Mouse (Mus musculus): Measurements from ENCODE around the gene Chordc1. TPM values are rescaled to one million over a fixed set of nuclear protein-coding genes. Genes with fewer than 3 reads are reported as not detected.

Gene Chordc1
- 92.7 TPM for total RNA-seq (2023)

DNA sequence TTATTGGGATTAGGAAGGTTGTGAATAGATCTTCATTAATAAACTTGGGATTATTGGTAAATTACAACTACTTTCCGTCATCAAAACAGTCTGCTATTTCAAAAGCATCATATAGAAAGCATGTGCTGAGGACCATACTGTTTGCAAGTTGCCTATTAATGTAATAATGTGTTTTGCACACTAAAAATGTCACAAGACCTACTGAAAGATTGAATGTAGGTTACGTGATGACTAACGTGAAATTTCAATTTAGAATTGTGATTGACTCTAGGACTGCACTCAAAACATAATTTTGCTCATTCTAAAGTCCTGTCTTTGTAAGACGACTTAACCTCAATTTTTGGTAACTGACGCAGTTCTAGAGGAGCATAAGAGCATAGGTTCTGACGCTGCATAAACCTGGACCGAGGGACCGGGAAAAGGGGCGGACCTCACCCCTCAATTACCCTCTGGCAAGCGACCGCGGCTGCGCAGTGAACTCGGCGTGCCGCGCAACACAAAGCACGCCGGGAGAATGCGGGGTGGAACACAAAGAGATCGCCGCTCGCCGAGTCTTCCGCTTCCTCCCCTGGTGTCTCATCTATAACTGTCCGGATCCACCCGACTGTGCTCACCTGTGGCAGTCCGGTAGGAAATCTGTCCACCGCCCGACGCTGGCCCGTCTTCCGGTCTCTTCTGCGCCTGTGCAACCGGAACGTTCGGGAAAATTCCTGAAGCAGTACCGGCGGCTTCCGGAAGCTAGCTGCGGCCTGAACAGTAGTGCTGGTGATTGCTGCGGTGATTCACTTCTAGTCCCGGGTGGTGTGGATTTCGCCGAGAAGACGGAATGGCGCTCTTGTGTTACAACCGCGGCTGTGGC, at the start of gene Chordc1:
Gene Chordc1, plus strand, starts transcription at position 555 of the 859 bp plus-strand sequence.

Other genes with a start within 250 kb of the Chordc1 start
- gene Naalad2, start 110.9 kb downstream of the Chordc1 start, total RNA-seq (2023), result not detected
- gene Ubtfl1, start 112.3 kb downstream of the Chordc1 start, total RNA-seq (2023), result not detected
- not detected for gene Mbd3l2, start 138.5 kb downstream of the Chordc1 start, total RNA-seq (2023)
- gene Zfp558, start 186.1 kb downstream of the Chordc1 start, total RNA-seq (2023), result 2.2 TPM
- gene Mbd3l1, start 186.2 kb downstream of the Chordc1 start, total RNA-seq (2023), result not detected

Data from CD4-positive naive resting alpha-beta T cell, adult 76 days (primary cell).